Mouse (Mus musculus) bone marrow, adult 2 months (tissue): Measurements from ENCODE around the gene Olfr1255.

Experiments used
- CTCF ChIP-seq: fragments of 200-500 bp; IDR thresholded peaks from 2 replicates; pipeline ENCODE4 v1.5.1; 2011; ENCODE audit warnings: low read length, control low read depth; ENCODE audit not compliant: control insufficient read depth, insufficient read depth
- POLR2A ChIP-seq: fragments of 200-500 bp; IDR thresholded peaks from 2 replicates; pipeline ENCODE4 v1.6.1; 2011; ENCODE audit warnings: low read depth, mild to moderate bottlenecking, control low read depth, low read length, borderline replicate concordance; ENCODE audit not compliant: control insufficient read depth

GRCm38 (mm10) chr2:89810751-89811150 is 1.1 kb upstream of the Olfr1255 start:
- no peak for TF ChIP-seq CTCF
- no peak for TF ChIP-seq POLR2A
